Mouse (Mus musculus) kidney, embryonic 14.5 days (tissue): ENCODE results near the gene Amn1. TPM values are rescaled to one million over a fixed set of nuclear protein-coding genes. Genes with fewer than 3 reads are reported as not detected.
"Not testable (repeated sequence)": the region's sequence is repeated elsewhere in the genome, so short reads cannot be mapped to it uniquely, and the experiment has no call there.

Source experiments
- ATAC-seq: fragments of 200-750 bp; cut with Nextera tagmentation; 2 replicates; pipeline ENCODE4 v1.8.0; 2017; ENCODE audit warnings: moderate number of reproducible peaks, mild to moderate bottlenecking, moderate TSS enrichment, moderate library complexity; ENCODE audit not compliant: low FRiP score, low TSS enrichment
- H3K27ac ChIP-seq: fragments of 300-500 bp; sonication (generic); 2 replicates; pipeline ENCODE4 v1.5.1; 2014; ENCODE audit warnings: low read depth, mild to moderate bottlenecking, low read length, moderate library complexity, mixed read lengths
- H3K27me3 ChIP-seq: fragments of 300-500 bp; sonication (generic); 2 replicates; pipeline ENCODE4 v1.6.1; 2014; ENCODE audit warnings: mild to moderate bottlenecking, low read length; ENCODE audit not compliant: control insufficient read depth, insufficient read depth
- H3K36me3 ChIP-seq: fragments of 300-500 bp; sonication (generic); 2 replicates; pipeline ENCODE4 v1.6.1; 2014; ENCODE audit warnings: low read length, mixed read lengths; ENCODE audit not compliant: control insufficient read depth, insufficient read depth
- H3K4me1 ChIP-seq: fragments of 300-500 bp; sonication (generic); 2 replicates; pipeline ENCODE4 v1.6.1; 2014; ENCODE audit warnings: low read length, mixed read lengths; ENCODE audit not compliant: control insufficient read depth, insufficient read depth
- H3K4me2 ChIP-seq: fragments of 300-500 bp; sonication (generic); replicated peaks from 2 replicates; pipeline ENCODE4 v1.6.1; 2014; ENCODE audit warnings: low read depth, mild to moderate bottlenecking, low read length
- H3K4me3 ChIP-seq: fragments of 300-500 bp; sonication (generic); 2 replicates; pipeline ENCODE4 v1.5.1; 2014; ENCODE audit warnings: mild to moderate bottlenecking, low read length
- H3K9ac ChIP-seq: fragments of 300-500 bp; sonication (generic); 2 replicates; pipeline ENCODE4 v1.6.1; 2014; ENCODE audit warnings: low read depth, mild to moderate bottlenecking, low read length, moderate library complexity
- H3K9me3 ChIP-seq: fragments of 300-500 bp; sonication (generic); 2 replicates; pipeline ENCODE4 v1.6.1; 2016; ENCODE audit warnings: low read length; ENCODE audit not compliant: control insufficient read depth
- WGBS: fragments of 180-500 bp; shearing (Covaris S2); extraction: QIAGEN DNeasy Blood & Tissue Kit; methylation state at CpG from one replicate; pipeline ENCODE4 v1.1.7; 2014; 5-methylcytosine and 5-hydroxymethylcytosine counted together
- polyA plus RNA-seq: library from polyadenylated mRNA; unstranded; fragments of >200 nt; fragmentation: Nextera tagmentation; extraction: Ambion mirVana; gene quantifications from 2 replicates; pipeline ENCODE4 v1.2.1, GENCODE M21; 2014

Gene Amn1
- 32.5 and 35.7 TPM in 2 replicates for polyA plus RNA-seq

DNA sequence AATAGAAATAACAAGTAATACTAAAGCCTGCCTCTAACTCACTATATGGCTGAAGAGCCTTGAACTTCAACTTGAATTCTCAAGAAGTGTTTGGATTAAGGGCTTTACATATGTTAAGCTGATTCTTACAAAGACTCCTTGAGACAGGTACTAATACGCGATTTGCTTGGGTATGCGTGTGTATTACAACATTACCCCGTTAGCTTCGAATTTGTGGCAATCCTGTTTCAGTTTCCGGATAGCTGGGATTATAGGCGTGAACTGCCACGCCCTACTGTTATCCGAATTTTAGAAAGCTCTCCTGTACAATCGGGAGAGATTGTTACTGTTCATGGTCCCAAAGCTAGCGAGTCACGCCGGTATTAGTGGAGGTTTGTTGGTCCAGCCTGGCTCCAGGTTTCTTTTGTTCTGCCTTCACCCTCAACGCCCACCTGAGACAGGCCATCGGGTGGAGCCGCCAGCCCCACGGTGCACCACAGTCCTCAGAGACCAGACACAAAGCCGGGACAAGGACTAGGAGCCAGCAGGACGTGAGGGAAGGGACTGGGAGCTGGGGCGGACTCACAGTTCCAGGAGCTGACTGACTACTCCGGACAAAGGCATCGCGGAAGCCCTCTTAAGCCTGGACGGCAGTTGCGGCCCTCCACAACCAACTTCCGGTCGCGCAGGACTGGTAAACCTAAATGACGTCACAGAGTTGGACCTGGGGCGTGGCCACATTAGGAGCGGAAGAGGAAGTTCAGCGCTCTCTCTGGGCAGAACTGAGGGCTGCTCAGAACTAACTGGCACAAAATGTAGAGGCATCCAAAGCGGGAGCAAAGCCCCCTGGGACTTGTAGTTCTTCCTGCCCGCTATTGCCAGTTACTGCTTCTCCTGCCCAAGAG, at the start of gene Amn1:
Amn1 (minus strand) TSS at position 672 of the 884 bp plus-strand sequence.
- H3K9ac ChIP-seq, result peak within 1 kb of the TSS; percentile 78
- no peaks in the 10 kb centered on the region for H3K27me3 ChIP-seq
- peaks cover 4% of the 10 kb centered on the region; the same call in 1 of the 2 replicates for H3K36me3 ChIP-seq
- no peaks in the 10 kb centered on the region for H3K9me3 ChIP-seq
- ATAC-seq, result peak; percentile 100
- H3K4me3 ChIP-seq, result peak within 1 kb of the TSS; percentile 86
- peak within 1 kb of the TSS; percentile 71 for H3K4me2 ChIP-seq
- under 1% methylated on average over 34 of the region's 34 CpGs for WGBS
- H3K4me1 ChIP-seq, result peaks cover 8% of the 10 kb centered on the region
- H3K27ac ChIP-seq, result peak within 1 kb of the TSS; percentile 93

DNA sequence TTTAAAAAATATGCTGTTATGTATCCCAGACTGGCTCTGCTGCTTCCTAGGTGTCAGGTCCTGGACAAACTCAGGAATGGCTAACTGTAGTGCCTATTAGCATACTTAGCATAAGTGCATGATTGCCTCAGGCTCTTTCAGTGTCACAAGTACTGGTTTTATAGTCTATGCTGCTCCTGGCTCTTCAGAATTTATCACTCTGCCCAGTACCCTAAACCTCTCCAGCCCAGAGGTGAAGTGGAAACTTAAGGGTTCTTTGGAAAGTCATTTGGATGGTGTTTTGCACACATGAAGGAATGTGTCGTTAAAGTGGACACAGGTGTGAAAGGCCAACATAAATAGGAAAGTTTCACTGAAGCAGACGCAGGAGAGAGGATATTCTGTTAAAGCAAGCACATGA, 48.3 kb upstream of the Amn1 start:
- Histone ChIP-seq H3K9me3 (no peaks in the 10 kb centered on the region), H3K27me3 (no peaks in the 10 kb centered on the region), H3K9ac (no peak overlapping the region), H3K4me3 (no peak overlapping the region), H3K36me3 (no peaks in the 10 kb centered on the region), H3K27ac (no peak overlapping the region), H3K4me2 (no peak overlapping the region), H3K4me1 (no peaks in the 10 kb centered on the region)
- 59% methylated on average over 2 of the region's 2 CpGs for WGBS
- ATAC-seq, result no peak

DNA sequence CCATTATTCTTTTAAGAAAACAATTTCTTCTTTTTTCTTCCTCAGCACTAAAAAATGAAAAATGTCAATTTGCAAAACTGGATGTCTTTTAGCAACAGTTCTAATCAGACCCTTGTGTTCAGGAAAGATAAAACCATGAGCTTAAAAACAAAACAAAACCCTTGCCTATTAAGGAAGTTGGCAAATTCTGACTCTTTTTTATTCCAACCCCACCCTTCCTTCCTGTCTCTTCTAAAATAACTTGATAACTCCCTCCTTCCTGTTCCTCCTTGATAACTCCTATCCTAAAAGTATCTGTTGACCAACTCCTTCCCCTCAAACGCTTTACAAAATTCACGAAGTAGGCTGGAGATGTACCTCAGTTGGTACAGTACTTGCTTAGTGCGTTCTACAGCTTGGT, 45.4 kb upstream of the Amn1 start:
- Histone ChIP-seq H3K4me1 (no peaks in the 10 kb centered on the region), H3K4me2 (no peak overlapping the region), H3K9me3 (no peaks in the 10 kb centered on the region), H3K9ac (no peak overlapping the region), H3K4me3 (no peak overlapping the region), H3K27ac (no peak overlapping the region), H3K27me3 (no peaks in the 10 kb centered on the region), H3K36me3 (no peaks in the 10 kb centered on the region)
- ATAC-seq, result no peak
- 76% methylated on average over 3 of the region's 3 CpGs for WGBS

DNA sequence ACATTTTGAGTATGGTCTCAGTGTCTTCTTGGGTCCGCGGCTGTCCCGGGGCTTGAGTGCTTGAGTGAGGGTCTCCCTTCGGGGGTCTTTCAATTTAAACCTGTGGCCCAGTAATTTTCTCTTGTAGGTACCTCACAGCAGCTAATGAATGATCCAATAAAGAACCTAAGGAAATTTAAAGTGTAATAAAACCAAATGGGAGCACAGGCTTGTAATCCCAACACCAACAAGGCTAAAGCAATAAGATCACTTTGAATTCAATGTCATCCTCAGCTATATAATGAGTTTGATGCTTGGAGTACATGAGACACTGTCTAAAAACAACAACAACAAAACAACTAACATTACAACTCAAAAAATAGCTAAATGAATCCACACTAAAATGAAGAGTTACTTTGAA, 36.2 kb upstream of the Amn1 start:
- no peaks in the 10 kb centered on the region for H3K27me3 ChIP-seq
- H3K4me3 ChIP-seq, result no peak overlapping the region
- no peaks in the 10 kb centered on the region for H3K9me3 ChIP-seq
- H3K36me3 ChIP-seq, result no peaks in the 10 kb centered on the region
- H3K9ac ChIP-seq, result no peak overlapping the region
- H3K27ac ChIP-seq, result no peak overlapping the region
- WGBS, result 91% methylated on average over 4 of the region's 4 CpGs
- ATAC-seq, result no peak
- no peaks in the 10 kb centered on the region for H3K4me1 ChIP-seq
- no peak overlapping the region for H3K4me2 ChIP-seq

DNA sequence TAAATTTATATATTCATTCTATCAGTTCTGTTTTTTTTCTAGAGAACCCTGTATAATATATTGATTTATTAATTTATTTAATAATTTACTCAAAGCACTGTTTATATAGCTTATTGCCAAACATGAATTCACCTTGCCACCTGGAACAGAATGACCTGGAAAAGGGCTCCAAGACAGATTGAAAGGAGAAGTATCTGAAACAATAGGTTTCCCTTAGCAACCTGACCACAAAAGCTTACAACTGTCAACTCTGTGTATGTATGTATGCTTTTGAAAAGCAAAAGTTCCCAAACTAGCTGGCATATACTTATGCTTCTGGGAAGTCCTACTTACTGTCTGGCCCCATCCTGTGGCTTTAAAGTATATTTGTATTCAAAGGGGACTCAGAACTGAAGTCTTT, 32.8 kb upstream of the Amn1 start:
- no peaks in the 10 kb centered on the region for H3K27me3 ChIP-seq
- no peaks in the 10 kb centered on the region for H3K36me3 ChIP-seq
- no peak overlapping the region for H3K4me2 ChIP-seq
- H3K4me1 ChIP-seq, result no peaks in the 10 kb centered on the region
- H3K27ac ChIP-seq, result no peak overlapping the region
- no peak overlapping the region for H3K9ac ChIP-seq
- no peak overlapping the region for H3K4me3 ChIP-seq
- no peak for ATAC-seq
- no peaks in the 10 kb centered on the region for H3K9me3 ChIP-seq

DNA sequence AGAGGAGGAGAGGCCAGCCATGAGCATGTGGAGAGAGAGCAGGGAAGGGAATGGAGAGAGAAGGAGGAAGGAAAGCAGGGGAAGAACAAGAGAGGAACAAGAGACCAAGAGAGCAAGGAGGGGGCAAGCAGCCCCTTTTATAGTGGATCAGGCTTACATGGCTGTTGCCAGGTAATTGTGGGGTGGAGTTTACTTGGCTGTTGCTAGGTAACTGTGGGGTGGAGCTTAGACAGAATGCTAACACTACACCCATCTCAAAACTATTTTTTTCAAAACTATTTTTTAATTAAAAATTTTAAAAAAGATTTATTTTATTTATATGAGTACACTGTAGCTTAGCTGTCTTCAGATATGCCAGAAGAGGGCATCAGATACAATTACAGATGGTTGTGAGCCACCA, 10.1 kb upstream of the Amn1 start:
- no peaks in the 10 kb centered on the region; the same call in 1 of the 2 replicates for H3K4me1 ChIP-seq
- H3K4me2 ChIP-seq, result no peak overlapping the region
- no peak overlapping the region for H3K27ac ChIP-seq
- no peak overlapping the region for H3K9ac ChIP-seq
- ATAC-seq, result no peak
- H3K4me3 ChIP-seq, result no peak overlapping the region
- no peaks in the 10 kb centered on the region for H3K27me3 ChIP-seq
- no peaks in the 10 kb centered on the region for H3K9me3 ChIP-seq
- no peaks in the 10 kb centered on the region for H3K36me3 ChIP-seq

DNA sequence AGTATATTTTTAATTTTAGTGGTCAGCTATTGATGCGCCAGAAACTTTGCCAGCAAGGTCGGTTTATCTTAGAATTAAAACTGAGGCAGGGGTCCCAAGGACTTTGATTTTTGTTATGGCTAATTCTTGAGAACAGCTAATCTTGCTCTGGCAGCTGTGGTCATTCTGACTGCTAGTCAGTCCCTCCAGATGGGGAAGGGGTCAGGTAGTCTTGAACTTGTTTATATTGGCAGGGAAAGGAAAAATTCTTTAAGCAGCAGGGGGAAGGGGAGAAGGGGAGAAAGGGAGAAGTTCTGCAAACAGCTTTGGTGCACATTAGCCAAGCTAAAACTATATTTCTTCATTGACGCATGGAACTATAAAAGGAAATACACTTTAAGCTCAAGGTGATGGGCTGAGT, 8.6 kb upstream of the Amn1 start:
- no peaks in the 10 kb centered on the region for H3K27me3 ChIP-seq
- H3K36me3 ChIP-seq, result no peaks in the 10 kb centered on the region
- H3K9ac ChIP-seq, result no peak overlapping the region
- H3K9me3 ChIP-seq, result no peaks in the 10 kb centered on the region
- H3K27ac ChIP-seq, result peak overlapping the region; percentile 47; the same call in 1 of the 2 replicates
- H3K4me1 ChIP-seq, result no peaks in the 10 kb centered on the region; the same call in 1 of the 2 replicates
- H3K4me2 ChIP-seq, result no peak overlapping the region
- peak; percentile 70 for ATAC-seq
- 55% methylated on average over 3 of the region's 3 CpGs for WGBS
- H3K4me3 ChIP-seq, result no peak overlapping the region

DNA sequence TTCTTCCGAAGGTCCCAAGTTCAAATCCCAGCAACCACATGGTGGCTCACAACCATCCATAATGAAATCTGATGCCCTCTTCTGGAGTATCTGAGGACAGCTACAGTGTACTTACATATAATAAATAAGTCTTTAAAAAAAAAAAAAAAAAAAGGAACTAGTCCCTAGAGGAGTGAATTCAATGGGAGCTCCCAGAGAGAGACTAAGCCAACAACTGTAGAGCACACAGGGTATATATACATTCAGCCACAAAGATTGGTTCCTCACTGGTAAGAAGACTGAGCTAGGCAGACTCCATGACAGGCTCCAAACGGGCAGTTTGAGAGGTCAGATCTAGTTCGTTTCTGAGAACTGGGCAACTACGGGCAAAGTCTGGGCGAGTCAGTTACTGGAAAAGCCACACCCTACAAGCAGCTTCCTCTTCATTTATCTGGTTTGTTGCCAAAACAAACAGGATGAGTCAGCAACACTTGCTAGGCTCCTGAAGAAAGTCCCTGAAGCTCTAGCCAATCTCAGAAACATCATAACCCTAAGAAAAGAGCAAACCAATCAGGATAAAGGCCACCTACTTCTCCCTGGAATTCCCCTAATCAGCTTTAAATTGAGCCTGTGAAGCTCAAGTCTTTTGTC, 4.9 kb upstream of the Amn1 start:
- Histone ChIP-seq H3K4me1 (no peaks in the 10 kb centered on the region; the same call in 1 of the 2 replicates), H3K4me2 (no peak overlapping the region), H3K9me3 (no peaks in the 10 kb centered on the region), H3K27ac (no peak overlapping the region), H3K4me3 (no peak overlapping the region), H3K27me3 (no peaks in the 10 kb centered on the region), H3K9ac (no peak overlapping the region), H3K36me3 (no peaks in the 10 kb centered on the region)
- no peak for ATAC-seq
- 76% methylated on average over 5 of the region's 5 CpGs for WGBS

DNA sequence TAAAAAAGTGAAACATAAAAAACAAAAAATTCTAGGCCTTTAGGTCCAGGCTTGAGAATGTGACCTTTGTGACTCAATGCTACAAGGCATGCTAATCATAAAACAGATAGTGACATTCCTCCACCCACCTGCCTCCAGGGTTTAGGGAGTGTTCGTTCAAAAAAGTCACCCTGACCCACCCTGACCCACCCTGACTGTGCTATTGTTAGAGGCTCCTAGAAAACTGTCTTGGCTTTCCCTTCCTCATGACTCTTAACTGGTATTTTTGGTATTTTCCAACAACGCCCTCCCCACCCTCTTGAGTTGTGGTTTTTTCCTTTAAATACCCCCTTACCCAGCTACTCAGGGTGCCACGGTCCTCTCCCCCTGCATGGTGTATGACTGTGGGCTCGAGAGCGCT, 3.4 kb upstream of the Amn1 start:
- H3K4me3 ChIP-seq, H3K9ac ChIP-seq, H3K27me3 ChIP-seq, ATAC-seq, H3K27ac ChIP-seq, H3K36me3 ChIP-seq, H3K9me3 ChIP-seq, H3K4me2 ChIP-seq, H3K4me1 ChIP-seq: not testable (repeated sequence)
- WGBS, result 86% methylated on average over 5 of the region's 5 CpGs
